Mouse (Mus musculus): ENCODE data around the gene D430041D05Rik.
"Not testable (repeated sequence)": the region's sequence is repeated elsewhere in the genome, so short reads cannot be mapped to it uniquely, and the experiment has no call there.

Gene D430041D05Rik

DNA sequence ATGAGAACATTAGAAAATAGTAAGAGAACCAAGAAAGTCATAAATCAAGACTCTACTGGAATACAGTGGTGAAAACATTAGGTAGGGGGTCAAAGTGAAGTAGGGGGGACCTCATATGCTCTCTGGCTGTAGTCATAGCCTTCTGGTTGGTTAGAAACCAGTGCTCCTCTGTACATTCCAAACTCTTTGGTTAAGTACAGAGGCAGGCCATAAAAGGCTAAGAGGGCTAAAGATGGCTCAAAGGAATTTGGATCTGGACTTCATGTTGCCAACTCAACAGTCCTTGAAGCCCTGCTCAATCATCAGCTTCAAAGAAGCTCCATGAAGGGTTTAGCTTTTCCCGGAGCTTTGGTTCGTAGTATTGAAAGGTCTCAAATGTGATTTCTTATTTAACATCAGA lies 301.8 kb downstream of the D430041D05Rik start:
- DNase-seq = not testable (repeated sequence)

DNA sequence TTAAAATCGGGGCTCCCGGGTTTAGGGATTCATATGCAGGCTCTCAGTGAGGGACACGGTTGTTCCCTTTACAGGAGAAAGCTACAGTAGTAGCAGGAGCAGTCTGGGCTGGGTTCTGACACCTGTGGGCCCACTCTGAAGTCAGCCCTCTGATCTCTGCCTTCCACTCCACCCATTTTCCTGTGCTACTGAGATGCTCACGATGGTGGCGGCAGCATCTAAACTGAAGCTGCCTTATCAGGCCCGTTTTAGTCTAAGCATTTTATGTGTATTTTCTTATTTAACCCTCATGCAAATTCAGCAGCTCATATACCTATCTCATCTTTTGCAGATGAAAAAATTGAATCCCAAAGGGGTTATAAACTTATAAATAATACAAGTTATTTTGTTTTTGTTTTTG lies 306.0 kb downstream of the D430041D05Rik start:
- DNase-seq = no peak

DNA sequence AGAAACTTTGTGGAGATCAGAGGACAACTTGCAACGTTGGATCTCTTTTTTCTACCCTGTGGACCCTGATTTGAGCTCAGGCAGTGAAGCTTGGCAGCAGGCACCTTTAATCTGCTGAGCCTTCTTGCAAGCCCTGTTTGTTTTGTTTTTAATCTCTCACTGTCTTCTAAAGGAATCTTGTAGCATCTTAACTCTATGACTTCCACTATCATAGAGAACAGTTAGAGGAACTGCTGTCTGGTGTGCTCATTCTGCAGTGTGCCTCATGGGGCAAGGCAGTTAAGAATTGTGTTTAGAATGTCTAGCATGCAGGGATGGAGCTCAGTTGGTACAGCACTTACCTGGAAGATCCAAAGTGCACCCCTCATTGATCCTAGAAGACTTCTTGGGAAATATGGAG lies 310.9 kb downstream of the D430041D05Rik start:
- no peak for DNase-seq

DNA sequence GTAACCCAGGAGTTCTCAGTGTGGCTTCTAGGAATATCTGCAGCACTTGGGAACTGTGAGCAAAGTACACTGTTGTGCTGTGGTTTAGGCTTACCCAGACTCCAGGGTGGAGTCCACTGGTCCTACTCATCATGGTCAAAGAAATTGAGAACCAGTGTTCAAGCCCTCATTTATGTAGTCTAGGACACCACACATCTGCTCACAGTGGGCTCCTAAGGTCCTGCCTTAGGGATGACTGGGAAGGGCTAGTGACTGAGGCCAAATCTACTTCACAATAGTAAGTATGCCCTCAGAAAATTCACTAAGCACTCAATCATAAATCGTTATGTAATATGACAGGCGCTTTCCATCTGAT lies 311.6 kb downstream of the D430041D05Rik start:
- DNase-seq = no peak

DNA sequence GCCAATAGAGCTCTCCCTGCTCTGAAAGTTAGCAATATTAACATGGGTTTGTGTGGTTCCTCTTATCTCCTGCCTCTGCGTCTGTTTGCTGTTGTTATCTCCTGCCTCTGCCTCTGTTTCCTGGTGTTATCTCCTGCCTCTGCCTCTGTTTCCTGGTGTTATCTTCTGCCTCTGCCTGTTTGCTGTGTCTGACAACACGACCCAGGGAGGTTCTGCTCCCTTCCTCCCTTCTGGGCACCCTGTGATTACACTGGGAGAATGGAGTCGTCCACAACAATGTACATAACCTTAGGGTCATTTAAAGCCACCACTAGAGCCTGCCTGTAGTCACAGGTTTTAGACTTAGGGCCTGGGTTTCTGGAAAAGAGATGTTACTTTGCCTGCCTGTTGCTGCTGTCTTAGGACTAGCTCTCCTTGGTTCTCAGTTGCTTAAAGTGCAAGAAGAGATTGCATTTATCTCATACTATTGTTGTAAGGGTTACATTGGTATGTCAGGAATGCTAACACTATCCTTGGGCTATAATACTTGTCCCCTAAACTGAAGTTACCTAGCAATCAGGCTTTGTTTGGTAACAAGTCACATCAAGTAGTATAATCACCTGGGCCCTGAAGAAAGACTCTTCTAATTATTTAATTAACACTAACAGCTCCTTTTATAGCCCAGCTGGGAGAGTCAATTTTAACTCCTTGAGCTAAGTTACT lies 312.1 kb downstream of the D430041D05Rik start:
- DNase-seq = no peak

DNA sequence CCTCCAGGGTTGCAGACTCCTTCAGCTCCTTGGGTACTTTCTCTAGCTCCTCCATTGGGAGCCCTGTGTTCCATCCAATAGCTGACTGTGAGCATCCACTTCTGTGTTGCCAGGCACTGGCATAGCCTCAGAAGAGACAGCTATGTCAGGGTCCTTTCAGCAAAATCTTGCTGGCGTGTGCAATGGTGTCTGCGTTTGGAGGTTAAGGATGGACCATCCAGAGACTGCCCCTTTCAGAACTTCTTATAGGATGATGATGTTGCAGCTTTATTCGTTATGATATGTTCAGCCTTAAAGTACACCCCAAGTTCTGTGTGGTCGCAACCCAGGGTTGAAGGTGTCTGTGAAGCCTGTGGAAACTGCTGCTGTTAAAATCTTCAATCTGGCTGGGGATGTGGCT lies 313.4 kb downstream of the D430041D05Rik start:
- DNase-seq = not testable (repeated sequence)

DNA sequence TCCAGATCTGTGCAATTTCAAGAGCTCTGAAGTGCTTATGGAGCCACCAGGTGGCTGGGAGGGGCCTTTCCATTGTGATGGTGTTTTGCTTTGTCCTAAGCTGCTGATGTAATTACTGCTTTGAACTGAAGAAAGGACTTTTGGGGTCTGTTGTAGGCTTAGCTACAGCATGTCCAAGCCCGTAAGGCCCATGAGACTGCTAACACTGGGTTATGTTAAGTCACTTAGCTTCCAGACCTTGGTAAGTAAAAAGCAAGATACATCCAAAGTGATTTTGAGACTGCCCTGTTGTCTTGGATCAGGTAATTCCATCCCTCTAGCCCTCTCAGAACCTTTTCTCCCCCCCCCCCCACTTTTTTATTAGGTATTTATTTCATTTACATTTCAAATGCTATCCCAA lies 314.0 kb downstream of the D430041D05Rik start:
- DNase-seq = not testable (repeated sequence)

DNA sequence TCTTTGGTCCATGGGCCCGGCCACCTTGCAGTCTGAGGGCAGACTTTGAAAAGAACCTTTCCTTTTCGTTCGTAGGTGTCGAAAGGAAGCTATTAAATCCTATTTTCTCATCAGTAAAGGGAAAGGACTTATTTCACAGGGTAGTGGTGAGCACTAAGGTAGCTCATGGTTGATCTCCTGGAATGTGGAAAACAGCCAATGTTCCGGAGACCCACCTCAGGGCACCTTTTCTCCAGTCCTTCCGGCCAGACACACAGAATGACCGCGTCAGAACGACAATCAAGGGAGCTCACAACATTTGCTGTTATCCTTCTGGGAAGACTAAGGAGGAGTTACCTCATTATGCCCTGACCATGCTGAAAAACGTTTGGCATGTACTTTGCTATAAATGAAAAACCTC lies 314.6 kb downstream of the D430041D05Rik start:
- no peak for DNase-seq

DNA sequence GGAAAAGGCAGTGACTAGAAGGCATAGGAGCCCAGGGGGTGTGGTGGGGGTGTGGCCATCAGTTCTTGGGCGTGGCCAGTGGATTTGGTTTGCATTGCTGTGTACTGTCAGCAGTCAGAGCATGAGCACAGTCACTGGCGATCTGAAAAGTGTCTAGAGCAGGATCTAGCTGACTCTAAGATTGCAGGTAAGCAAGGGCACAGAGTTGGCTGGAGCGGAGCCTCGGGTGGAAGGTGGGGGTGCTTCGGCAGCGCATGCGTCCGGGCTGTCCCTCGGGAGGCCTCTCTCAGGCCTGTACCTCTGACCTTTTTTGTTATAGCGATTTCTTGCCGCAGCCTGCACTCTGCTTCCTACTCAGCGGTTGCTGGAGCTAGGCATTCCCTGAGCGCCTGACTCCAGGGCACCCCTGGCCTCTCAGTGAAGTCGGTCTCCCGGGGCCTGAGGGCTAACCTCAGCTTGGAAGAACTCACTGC lies 315.0 kb downstream of the D430041D05Rik start, which contains the start of gene Cd59a:
Gene Cd59a (plus strand): TSS at position 61 of the 473 bp plus-strand sequence.
- peak; percentile 81 for DNase-seq

DNA sequence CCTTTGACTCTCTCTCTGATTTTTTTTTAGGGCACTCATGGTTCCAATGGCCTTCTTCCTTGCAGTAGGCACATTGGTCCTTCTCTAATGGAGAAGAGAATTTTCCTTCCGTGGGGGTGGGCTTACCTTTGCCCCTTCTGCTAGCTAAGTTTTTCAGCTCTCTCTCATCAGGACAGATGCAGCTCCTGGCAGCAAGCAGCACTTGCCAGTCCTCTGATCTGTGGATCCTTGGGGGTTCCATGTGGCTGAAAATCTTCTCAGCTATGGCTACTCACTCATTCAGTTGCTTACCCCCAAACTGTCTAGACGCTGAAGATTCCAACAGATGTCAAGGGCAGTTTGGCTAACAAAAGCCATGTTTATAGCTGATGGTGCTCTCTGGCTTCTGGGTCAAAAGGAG lies 317.5 kb downstream of the D430041D05Rik start:
- no peak for DNase-seq
